Mouse (Mus musculus): Measurements from ENCODE around the gene Lca5l.
A peak's percentile ranks its signal among the peaks of the same experiment; 100 is the strongest.
"Not testable (repeated sequence)": the region's sequence is repeated elsewhere in the genome, so short reads cannot be mapped to it uniquely, and the experiment has no call there.

Lca5l gene

DNA sequence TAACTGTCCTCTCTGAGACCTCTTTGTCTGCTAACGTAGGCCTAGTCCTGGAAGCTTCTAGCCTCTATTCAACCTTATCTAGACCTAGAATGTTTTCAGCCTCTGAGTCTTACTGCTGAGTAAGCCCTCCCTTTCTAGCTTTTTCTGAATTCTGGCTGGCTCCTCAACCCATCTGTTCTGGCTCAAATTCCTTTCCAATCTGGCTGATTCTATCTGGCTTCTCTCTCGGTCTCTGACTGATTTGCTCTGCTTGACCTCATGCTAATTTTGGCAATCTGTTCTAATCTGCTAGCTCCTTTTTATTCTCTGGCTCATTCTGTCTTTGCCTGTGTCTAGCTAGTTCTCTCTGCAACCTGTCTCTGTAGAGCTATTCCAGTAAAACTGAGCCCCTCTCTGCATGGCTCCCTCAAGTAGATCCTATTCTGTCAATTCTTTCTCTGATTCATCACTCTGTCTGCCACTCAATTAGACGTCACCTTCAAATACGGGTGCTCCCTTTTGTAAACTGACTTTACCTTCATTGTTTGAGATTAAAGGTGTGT lies 26.3 kb downstream of the Lca5l start:
- DNase-seq = peak; percentile 78 to 81

DNA sequence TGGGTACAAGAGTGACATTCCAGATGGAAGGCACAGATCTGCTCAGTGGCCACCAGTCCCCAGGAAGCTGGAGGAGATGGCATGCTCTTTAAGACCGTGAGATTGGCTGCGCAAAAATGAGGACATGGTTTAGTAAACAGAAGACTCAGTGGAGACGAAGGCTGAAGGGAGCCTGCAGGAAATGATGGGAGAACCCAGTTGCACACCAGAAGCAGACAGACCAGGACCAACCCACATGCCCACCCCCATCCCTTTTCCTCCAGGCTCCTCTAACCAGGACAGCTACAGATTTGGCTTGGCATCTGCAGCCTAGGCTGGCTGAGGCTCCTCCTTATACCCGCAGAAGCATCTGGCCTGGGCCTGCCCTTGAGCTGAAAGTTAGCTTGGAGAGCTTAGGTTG lies 30.7 kb downstream of the Lca5l start:
- DNase-seq = peak; percentile 65 to 71

DNA sequence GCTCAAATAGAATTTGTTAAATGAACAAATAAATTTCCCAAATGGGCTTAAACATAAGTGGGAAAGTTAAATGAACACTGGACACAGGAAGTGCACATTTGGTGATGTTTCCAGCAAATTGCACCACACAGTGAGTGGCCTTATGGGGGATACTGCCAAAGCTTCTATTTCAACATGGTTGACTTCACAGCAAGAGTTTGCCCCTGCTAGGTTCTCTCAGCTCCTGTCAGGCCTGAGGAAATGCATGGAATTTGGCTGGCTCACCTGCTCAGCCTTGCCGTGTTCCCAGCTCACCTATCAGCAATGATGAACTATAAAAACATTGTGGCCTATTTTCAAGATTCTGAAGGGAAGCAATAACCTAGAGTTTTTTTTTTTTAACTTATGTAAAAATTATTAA lies 31.1 kb downstream of the Lca5l start:
- DNase-seq = peak; percentile 70 to 79

DNA sequence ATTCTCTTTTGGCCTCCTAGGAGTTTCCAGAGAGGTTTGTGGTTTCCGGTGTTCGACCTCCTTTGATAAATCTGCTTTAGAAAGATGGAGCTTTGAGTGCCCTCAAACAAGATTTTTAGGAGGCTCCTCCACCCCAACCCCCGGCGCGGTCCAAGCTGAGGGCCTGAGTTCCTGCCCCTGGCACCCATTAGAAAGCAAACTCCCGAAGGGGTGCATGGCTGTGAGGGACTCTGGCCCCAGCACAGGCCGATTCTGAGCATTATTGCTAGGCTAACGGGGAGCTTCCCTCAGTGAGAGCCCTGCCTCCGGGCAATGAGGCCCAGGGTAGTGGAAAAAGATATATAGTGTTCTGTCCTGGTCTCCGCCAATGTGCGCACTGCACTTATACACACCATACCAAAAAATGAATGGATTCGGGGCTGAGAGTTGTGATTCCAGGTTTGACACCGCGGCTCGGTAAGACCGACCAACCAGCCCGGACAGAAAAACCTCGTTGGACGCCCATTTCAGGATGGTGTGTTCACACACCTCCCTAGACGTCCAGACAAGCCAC lies 32.2 kb downstream of the Lca5l start:
- DNase-seq = peak in 1 of 2 experiments; percentile 36

DNA sequence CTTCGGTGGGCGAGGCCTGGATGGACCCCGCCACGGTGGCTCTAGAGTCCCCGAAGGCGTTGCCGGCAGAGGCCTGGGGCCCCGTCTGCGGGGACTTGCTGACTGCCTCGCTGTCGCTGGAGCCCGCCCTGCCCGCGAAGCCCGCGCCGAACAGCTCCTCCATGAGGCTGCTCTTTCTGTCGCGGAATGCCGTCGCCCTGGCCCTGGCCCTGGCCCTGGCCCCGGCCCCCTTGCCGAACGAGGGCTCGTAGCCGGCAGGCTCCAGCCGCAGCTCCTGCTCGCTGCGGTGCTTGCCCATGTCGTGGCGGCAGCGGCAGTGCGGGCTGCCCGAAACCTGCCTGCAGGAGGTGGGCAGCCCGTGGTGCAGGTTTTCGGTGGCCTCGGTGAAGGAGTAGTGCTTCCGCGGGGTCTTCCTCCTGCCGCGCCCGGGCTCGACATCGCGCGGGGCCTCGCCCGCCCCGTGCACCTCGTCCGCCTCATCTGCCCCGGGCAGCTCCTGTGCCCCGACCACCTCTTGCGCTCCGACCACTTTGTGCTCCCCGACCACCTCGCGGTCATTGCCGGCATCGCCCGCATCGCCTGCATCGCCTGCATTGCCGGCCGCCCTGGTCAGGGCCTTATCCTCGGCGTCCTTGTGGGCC lies 32.9 kb downstream of the Lca5l start:
- peak; percentile 85 for DNase-seq

DNA sequence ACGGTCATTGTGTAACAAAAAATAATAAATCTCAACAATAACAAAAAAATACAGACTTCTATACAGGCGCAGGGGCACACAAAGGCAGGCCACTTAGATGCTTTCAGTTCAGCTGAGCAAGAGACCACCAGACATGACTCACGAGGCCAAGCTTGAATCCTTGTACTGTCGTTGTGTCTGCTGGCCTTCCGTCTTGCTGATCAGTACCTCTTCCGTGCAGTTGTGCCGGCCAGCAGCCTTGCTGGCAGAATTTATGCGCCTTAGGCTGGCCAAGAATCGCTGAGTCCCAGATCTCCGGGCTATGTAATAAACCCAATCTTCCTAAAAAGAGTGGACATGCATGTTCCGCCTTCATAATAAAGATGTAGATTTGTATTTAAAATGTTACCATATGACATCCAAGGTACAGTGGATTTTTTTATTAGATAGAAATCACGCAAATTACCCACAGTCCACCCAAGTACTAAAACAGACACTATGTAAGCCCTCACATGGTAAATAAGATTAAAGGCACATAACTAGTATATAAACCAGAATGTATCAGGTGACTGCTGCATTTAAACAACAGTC lies 33.5 kb downstream of the Lca5l start:
- peak; percentile 38 to 42 for DNase-seq

DNA sequence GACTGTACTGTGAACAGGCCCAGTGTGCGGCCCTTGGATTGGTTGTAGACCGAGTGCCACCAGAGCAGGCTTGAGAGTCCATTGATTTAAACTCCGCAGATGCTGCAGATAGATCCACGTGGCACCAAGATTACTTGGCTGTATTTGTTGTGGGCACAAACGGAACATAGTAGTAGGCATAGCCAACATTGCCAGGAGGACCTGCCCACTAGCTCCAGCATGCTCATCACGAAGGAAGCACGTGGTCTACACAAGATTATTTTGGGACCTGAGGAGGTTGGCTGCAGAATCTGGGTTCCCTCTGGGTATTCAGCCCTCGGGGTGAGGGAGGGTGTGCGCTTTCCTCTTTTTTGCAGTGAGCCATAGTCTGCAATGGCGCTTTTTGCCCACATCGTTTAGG lies 34.9 kb downstream of the Lca5l start:
- no peak for DNase-seq

DNA sequence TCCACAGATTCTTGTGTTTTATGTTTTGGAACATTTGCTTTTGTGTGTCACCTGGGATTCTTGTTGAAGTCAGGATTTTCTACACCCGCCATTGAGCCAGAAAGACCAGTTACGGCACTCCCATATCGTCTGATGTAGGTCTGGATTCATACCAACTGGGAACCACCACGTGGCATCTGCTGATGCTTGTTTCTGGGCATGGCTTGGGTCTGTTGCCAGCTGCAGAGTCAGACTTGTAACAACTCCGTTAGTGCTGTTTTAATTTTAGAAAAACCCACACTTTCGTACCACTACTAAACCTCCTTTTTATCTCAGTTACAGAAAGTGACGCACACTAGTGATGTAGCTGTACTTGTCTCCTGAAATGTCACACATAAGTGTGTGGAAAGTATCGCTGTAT lies 36.1 kb downstream of the Lca5l start:
- peak; percentile 52 for DNase-seq

DNA sequence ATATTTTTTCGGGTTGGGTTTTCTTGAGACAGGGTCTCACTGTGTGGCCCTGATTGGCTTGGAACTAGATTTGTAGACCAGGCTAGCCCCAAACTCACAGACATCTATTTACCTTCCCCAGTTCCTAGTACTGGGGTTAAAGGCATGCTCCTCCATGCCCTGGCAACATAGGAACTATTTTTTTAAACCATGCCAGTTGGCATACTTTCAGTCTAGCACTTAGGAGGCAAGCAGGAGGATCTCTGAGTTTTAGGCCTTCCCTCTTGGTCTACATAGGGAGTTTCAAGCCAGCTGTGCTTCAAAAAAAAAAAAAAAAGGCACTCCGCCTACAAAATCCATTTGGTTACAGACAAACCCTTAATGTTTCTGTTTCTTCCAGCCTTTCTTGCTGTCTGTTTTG lies 37.6 kb downstream of the Lca5l start:
- no peak for DNase-seq

DNA sequence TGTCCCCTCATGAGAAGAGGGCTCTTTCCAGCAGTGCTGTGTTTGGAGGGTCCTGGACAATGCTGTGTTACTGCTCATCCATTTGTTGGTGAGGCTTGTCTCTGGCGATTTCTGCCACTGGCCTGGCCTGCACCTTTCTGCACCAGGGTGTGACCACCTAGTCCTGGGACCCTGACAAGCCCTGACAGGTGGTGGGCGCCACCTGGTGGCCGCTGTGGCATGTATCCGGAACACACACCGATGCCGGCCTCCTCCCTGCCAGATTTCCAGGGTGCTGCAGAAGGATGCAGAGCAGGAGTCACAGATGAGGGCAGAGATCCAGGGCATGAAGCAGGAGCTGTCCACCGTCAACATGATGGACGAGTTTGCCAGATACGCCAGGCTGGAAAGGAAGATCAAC lies 40.5 kb downstream of the Lca5l start:
- DNase-seq = peak; percentile 92 to 95

DNA sequence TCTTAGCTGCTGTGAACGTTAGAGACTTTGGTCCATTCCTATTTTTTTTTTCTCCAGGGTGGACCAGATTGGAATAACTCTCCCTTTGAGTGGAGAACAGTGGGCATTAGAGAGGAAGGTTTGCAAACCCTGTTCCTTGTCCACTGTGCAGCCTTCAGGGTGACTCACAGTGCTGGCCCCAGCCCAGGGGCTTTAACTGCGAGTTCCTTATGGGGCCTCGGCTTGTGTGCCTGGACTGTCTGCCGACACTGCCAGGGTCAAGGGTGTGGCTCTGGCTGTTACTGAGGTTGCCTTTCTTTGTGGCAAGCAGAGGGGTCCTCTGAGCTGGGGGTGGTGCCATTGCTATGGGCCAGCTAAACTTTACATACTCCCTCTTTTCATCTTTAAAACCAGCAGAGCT lies 41.1 kb downstream of the Lca5l start:
- DNase-seq = no peak

DNA sequence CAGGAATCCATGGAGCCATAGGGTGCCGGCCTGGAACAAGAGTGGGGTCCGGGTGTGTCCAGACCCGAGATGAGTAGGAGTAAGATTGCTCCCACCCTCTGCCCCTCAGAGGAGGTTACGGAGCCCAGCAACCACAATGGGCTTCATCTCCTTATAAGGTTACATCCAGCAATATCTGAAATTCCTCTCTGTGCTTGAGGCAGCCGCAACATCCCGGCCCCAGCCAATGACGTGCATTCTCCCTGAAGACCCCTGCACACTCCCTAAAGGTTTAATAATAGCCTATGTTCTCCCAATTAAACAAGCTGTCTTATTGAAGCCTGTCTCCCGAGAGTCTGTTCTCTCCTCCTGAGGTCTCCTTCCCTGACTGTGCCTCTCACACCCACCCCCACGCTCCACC lies 42.8 kb downstream of the Lca5l start:
- no peak for DNase-seq

DNA sequence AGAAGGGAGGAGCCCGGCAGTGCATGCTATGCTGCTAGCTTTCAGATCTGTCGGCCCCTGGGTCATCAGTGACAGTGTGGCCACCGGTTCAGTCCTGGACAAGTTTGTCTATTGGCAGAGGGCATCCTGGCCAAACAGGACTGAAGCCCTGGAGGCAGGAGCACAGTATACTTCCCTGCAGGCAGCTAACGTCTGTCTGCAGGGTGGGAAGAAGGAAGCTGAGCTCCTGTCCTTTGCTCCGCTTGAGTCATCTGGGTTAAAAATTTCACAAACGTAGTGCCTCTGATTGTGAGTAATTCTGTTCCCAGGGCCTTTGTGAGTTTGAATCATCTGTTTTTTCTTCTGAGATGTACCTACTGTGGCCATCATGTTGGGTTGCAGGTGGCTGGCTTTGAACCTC lies 43.2 kb downstream of the Lca5l start:
- no peak for DNase-seq

DNA sequence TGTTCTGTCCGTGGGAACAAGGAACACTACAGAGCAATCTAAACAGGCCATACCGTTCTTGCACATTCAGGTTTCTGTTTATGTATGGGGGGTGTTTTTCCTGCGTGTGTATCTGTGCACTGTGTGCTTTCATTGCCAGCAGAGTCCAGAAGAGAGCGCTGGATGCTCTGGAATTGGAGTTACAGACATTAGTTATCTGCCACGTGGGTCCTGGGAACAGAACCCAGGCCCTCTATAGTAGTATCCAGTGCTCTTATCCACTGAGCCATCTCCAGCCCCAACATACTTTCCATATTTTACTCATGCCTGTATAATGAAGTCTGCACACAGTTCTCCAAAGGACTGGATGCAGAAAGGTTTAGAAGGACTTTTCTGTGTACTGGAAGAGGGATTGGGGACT lies 46.3 kb downstream of the Lca5l start:
- no peak for DNase-seq

DNA sequence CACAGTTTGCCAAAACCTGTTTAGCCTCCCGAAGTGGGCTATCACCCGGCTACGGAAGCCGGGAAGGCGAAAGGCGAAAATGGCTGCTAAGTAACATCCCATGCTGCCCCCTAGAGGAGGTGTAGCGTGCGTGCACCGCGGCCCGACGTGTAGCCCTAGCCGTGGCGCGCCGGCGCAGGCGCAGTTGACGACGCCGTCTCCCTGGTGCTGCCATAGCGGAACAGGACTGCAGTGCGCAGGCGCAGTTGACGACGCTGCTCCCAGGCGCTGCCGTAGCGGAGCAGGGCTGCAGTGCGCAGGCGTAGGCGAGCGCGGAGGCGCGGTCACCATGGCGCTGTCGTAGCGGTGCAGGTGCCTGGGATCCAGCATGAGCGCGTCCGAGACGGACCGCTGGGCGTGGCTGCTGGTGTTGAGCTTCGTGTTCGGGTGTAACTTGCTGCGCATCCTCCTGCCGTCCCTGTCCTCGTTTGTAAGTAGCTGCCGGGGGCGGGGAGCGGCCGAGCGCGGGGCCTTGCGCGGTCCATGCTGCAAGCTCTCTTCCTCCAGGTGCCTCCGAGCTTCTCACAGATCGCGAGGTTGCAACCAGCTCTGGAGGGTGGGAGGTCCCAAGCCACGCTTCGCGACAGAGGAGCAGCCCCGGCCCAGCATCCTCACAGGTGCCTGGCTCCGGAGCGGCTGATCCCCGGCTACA lies 46.8 kb downstream of the Lca5l start, which contains the start of gene Wrb:
Gene Wrb, plus strand, starts transcription at position 298 of the 691 bp plus-strand sequence.
- peak; percentile 100 for DNase-seq

DNA sequence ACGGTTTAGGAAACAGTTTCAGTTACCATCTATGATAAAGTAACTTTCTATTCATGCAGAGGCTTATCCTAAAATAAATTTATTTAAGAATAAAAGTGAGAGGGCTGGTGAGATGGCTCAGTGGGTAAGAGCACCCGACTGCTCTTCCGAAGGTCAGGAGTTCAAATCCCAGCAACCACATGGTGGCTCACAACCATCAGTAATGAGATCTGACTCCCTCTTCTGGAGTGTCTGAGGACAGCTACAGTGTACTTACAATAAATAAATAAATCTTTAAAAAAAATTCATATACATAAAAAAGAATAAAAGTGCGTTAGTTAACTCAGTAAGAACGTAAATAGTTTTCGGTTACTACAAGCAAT lies 47.3 kb downstream of the Lca5l start:
- DNase-seq = not testable (repeated sequence)

DNA sequence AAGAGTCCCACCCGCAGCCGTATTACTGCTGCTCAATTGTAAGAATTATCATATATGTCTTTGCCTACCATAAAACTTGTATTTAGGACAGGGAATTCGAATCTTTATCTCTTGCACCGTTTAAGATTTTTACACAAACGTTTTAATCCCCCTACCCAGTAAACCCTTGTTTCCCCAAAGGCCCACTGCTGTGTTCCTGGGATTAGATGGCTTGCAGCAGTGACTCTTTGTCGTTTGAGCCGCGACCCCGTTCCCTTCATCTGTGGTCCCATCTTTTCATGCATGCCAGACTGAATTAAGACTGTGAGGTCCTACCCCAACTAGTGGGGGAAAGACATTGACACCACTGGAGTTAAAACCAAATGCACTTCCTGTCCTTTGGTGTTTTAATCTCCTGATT lies 63.6 kb downstream of the Lca5l start:
- DNase-seq = no peak

DNA sequence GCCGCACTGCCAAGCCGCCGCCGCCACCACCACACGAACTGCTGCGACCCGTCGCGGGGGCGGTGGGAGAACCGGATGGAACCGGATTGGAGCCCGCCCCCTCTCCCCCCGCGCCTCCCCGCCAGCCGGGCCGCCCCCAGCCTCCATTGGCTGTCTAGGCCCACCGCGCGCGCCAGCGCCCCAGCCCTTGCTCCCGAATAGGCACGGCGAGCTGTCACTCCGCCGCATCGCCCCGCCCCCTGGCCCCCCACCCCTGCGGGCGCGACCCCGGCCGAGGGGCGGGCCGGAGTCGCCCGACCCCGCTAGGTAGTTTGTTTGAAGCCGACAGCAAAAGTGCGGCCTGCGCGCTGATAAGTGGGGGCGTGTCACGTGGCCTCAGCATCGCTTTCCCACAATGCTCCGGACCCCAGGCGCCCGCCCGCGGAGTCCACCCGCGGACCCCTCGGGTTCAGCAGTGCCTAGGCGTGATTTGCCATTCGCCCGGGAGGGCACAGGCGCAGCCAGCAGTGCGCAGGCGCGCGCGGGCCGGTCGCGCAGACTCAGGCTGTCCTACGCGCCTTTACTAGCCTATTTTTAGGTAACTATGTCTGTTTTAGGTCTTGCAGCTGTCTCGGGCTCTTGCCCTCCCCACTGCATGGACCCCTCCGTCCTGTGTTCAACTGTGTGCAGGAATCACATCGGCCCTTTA lies 64.3 kb downstream of the Lca5l start, which contains the start of gene Hmgn1:
Gene Hmgn1, minus strand, starts transcription at position 73 of the 688 bp plus-strand sequence.
- peak; percentile 100 for DNase-seq

DNA sequence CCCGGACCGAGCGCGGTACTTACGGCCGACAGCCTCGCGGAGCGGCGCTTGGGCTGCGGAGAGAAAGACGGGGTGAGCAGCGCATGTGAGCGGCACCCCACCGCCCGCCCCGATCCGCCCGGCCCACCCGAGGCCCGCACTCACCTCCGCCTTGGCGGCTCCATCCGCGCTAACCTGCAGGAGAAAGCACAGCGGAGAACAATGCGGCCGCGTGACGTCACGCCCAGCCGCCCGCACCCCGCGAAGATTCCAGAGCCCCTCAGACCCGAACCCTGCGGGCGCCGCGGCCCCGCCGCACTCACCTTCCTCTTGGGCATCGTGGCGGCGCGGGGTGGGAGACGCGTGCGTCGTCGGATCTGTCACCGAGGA lies 64.8 kb downstream of the Lca5l start:
- DNase-seq = no peak

DNA sequence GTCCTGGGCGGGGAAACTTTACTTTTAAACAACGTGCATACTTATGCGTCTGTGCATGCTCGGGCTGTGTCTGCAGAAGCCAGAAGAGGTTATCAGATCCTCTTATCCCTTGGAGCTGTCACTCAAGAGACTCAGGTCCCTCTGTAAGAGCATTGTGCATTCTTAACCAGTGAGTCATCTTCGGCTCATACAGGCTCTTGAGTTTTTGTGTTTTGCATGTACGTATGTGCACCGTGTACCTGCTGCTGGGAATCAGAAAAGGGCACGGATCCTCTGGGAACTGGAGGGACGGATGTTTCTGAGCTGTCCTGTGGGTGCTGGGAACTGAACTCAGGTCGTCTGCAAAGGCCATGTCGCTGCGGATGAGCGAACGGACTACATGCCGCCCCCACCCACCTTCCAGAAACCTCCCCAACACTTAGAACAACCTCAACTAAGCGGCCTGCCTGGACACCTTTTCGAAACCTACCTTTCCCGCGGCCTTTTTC lies 65.3 kb downstream of the Lca5l start:
- no peak for DNase-seq

DNA sequence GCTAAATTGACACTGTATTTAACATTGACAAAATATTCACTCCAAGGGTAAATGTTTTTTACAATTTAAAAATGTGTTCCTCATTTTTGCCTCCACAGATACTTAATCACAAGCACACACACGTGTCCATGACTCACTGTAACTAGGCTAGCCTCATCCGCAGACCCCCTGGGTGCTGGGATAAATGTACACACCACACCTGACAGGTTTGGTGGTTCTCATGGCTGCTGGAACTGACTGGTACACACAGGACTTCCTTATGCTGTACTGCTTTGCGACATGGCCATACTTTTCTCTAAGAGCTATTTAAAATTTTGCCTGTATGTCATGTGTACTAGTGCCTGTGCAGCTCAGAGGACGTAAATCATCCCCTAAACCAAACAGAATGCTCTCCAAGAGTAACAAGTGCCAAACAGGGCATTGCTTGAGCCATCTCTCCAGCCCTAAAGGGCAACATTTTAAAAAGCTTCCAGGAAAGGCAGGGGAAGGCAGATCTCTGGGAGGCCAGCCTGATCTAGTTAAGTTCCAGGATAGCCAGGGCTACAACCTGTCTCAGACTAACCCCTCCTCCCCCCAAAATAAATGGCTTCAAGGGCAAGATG lies 71.9 kb downstream of the Lca5l start:
- no peak for DNase-seq

DNA sequence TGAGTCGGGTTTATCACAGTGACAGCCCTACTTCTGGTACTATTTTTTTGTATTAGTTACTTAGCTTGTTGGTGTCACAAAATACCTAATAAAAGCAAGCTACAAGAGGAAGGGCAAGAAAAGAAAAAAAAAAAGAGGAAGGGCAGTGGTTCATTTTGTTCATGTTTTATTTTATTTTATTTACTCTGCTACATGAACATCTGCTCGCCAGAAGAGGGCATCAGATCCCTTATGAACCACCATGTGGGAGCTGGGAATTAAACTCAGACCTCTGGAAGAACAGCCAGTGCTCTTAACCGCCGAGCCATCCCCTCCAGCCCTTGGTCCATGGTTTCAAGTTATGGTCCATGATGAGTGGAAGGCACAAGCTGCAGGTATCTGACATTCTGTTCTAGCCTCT lies 77.3 kb downstream of the Lca5l start:
- DNase-seq = no peak

DNA sequence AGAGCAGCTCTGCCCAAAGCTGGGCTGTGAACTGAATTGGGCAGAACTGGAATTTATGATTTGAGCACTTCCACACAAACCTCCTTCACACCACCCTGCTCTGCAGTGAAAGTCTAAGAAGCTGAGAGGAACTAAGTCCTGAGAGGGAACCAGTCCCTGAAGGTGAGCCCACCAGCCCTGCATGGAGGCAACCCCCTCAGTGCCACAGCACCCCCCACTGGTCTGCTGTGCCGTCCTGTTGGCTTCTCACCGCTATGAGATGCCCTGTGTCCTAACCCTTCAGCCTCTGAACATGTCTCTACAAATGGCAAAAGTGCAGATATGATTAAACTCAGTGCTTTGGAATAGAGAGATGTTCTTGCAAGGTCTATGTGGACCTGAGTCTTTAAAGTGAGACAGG lies 79.3 kb downstream of the Lca5l start:
- no peak for DNase-seq

All from cerebellum, postnatal 10 days (tissue).